Mouse (Mus musculus): ENCODE measurements at regions not wholly inside any gene's neighbourhood (a gene's known extent, or its start where the extent isn't known, plus 50 kb on each side); places are given as distances from the start of the nearest gene placed in this dataset.

GRCm38 (mm10) chr6:59489001-59489575 is 63.0 kb upstream of the Gprin3 start:
- TF ChIP-seq CTCF (IDR thresholded peaks at IDR 0.05) (no peak), POLR2A (IDR thresholded peaks at IDR 0.05; ENCODE audit: insufficient read depth, low read depth, low read length) (no peak)

Data from heart, adult 2 months (tissue).